Mouse (Mus musculus): ENCODE measurements around the gene Fry. TPM values are rescaled to one million over a fixed set of nuclear protein-coding genes. Genes with fewer than 3 reads are reported as not detected.

The Fry gene
- total RNA-seq, 4 experiments from 2014 or later = 66.6 to 79.5 (median 70.9) TPM

- DNase-seq (ENCODE audit: low spot score in 2 of 2) = peak in 1 of 2 experiments; percentile 14
Measured at GRCm38 (mm10) chr5:150168712-150169111, 50.3 kb downstream of the Fry start.

- DNase-seq (ENCODE audit: low spot score in 2 of 2) = no peak
Measured at GRCm38 (mm10) chr5:150171562-150171961, 53.1 kb downstream of the Fry start.

GRCm38 (mm10) chr5:150173869-150174268 lies 55.4 kb downstream of the Fry start:
- DNase-seq (ENCODE audit: low spot score in 2 of 2) = no peak

- no peak for DNase-seq (ENCODE audit: low spot score in 2 of 2)
Measured at GRCm38 (mm10) chr5:150174950-150175349, 56.5 kb downstream of the Fry start.

- DNase-seq (ENCODE audit: low spot score in 2 of 2) = no peak
Measured at GRCm38 (mm10) chr5:150176251-150177015, 58.0 kb downstream of the Fry start.

GRCm38 (mm10) chr5:150177757-150178156 lies 59.3 kb downstream of the Fry start:
- DNase-seq (ENCODE audit: low spot score in 2 of 2) = no peak

- DNase-seq (ENCODE audit: low spot score in 2 of 2) = no peak
Measured at GRCm38 (mm10) chr5:150178194-150178801, 59.9 kb downstream of the Fry start.

GRCm38 (mm10) chr5:150180985-150181607 lies 62.7 kb downstream of the Fry start:
- no peak for DNase-seq (ENCODE audit: low spot score in 2 of 2)

- no peak for DNase-seq (ENCODE audit: low spot score in 2 of 2)
Measured at GRCm38 (mm10) chr5:150184959-150185358, 66.5 kb downstream of the Fry start.

GRCm38 (mm10) chr5:150186121-150186520 lies 67.7 kb downstream of the Fry start:
- no peak for DNase-seq (ENCODE audit: low spot score in 2 of 2)

- no peak for DNase-seq (ENCODE audit: low spot score in 2 of 2)
Measured at GRCm38 (mm10) chr5:150186676-150187075, 68.2 kb downstream of the Fry start.

- no peak for DNase-seq (ENCODE audit: low spot score in 2 of 2)
Measured at GRCm38 (mm10) chr5:150188031-150188430, 69.6 kb downstream of the Fry start.

- DNase-seq (ENCODE audit: low spot score in 2 of 2) = no peak
Measured at GRCm38 (mm10) chr5:150190454-150191358, 72.3 kb downstream of the Fry start.

GRCm38 (mm10) chr5:150195514-150196210 lies 77.2 kb downstream of the Fry start:
- DNase-seq (ENCODE audit: low spot score in 2 of 2) = peak; percentile 37 to 47

GRCm38 (mm10) chr5:150196211-150196585 lies 77.8 kb downstream of the Fry start:
- peak in 1 of 2 experiments; percentile 23 for DNase-seq (ENCODE audit: low spot score in 2 of 2)

GRCm38 (mm10) chr5:150196881-150197311 lies 78.5 kb downstream of the Fry start:
- DNase-seq (ENCODE audit: low spot score in 2 of 2) = no peak

- no peak for DNase-seq (ENCODE audit: low spot score in 2 of 2)
Measured at GRCm38 (mm10) chr5:150206749-150207148, 88.3 kb downstream of the Fry start.

GRCm38 (mm10) chr5:150207596-150207995 lies 89.2 kb downstream of the Fry start:
- no peak for DNase-seq (ENCODE audit: low spot score in 2 of 2)

GRCm38 (mm10) chr5:150208009-150208408 lies 89.6 kb downstream of the Fry start:
- no peak for DNase-seq (ENCODE audit: low spot score in 2 of 2)

GRCm38 (mm10) chr5:150214081-150214480 lies 95.6 kb downstream of the Fry start:
- DNase-seq (ENCODE audit: low spot score in 2 of 2) = no peak

GRCm38 (mm10) chr5:150216066-150216465 lies 97.6 kb downstream of the Fry start:
- no peak for DNase-seq (ENCODE audit: low spot score in 2 of 2)

All from gastrocnemius, adult 8-10 months (tissue).